Mouse (Mus musculus) forebrain, embryonic 14.5 days (tissue): ENCODE results near the gene Thsd4. TPM values are rescaled to one million over a fixed set of nuclear protein-coding genes. Genes with fewer than 3 reads are reported as not detected.

Experiments used
- ATAC-seq: fragments of 200-750 bp; cut with Nextera tagmentation; 2 replicates; pipeline ENCODE4 v1.8.0; 2017; ENCODE audit warnings: mild to moderate bottlenecking, moderate library complexity
- DNase-seq: peaks from one replicate; pipeline ENCODE4 v3.0.0-alpha.2; 2015; ENCODE audit warnings: low spot score
- H3K27ac ChIP-seq: fragments of 300-500 bp; sonication (generic); 2 replicates; pipeline ENCODE4 v1.5.1; 2014; ENCODE audit warnings: low read depth, mild to moderate bottlenecking, control low read depth, low read length, moderate library complexity
- H3K27me3 ChIP-seq: fragments of 300-500 bp; sonication (generic); replicated peaks from 2 replicates; pipeline ENCODE4 v1.6.1; 2014; ENCODE audit warnings: low read length, control low read depth, mixed read lengths; ENCODE audit not compliant: control insufficient read depth, insufficient read depth
- H3K36me3 ChIP-seq: fragments of 300-500 bp; sonication (generic); 2 replicates; pipeline ENCODE4 v1.6.1; 2014; ENCODE audit warnings: low read length, control low read depth; ENCODE audit not compliant: control insufficient read depth, insufficient read depth
- H3K4me1 ChIP-seq: fragments of 300-500 bp; sonication (generic); 2 replicates; pipeline ENCODE4 v1.6.1; 2014; ENCODE audit warnings: antibody characterized with exemption, low read length, control low read depth; ENCODE audit not compliant: control insufficient read depth, insufficient read depth
- H3K4me2 ChIP-seq: fragments of 300-500 bp; sonication (generic); 2 replicates; pipeline ENCODE4 v1.6.1; 2014; ENCODE audit warnings: mild to moderate bottlenecking, control low read depth, low read length
- H3K4me3 ChIP-seq: fragments of 300-500 bp; sonication (generic); 2 replicates; pipeline ENCODE4 v1.5.1; 2014; ENCODE audit warnings: low read depth, low read length, control low read depth
- H3K9ac ChIP-seq: fragments of 300-500 bp; sonication (generic); 2 replicates; pipeline ENCODE4 v1.6.1; 2014; ENCODE audit warnings: mild to moderate bottlenecking, low read length, control low read depth, moderate library complexity
- H3K9me3 ChIP-seq: fragments of 300-500 bp; sonication (generic); replicated peaks from 2 replicates; pipeline ENCODE4 v1.6.1; 2016; ENCODE audit warnings: low read length, control low read depth, mixed read lengths; ENCODE audit not compliant: control insufficient read depth
- WGBS: fragments of 180-500 bp; shearing (Covaris S2); extraction: QIAGEN DNeasy Blood & Tissue Kit; methylation state at CpG from one replicate; pipeline ENCODE4 v1.1.7; 2014; 5-methylcytosine and 5-hydroxymethylcytosine counted together
- polyA plus RNA-seq: library from polyadenylated mRNA; unstranded; fragments of >200 nt; fragmentation: Nextera tagmentation; extraction: Ambion mirVana; gene quantifications from 2 replicates; pipeline ENCODE4 v1.2.1, GENCODE M21; 2014

Gene Thsd4
- polyA plus RNA-seq, 1 experiment from 2014 or later, result 3.4 TPM

DNA sequence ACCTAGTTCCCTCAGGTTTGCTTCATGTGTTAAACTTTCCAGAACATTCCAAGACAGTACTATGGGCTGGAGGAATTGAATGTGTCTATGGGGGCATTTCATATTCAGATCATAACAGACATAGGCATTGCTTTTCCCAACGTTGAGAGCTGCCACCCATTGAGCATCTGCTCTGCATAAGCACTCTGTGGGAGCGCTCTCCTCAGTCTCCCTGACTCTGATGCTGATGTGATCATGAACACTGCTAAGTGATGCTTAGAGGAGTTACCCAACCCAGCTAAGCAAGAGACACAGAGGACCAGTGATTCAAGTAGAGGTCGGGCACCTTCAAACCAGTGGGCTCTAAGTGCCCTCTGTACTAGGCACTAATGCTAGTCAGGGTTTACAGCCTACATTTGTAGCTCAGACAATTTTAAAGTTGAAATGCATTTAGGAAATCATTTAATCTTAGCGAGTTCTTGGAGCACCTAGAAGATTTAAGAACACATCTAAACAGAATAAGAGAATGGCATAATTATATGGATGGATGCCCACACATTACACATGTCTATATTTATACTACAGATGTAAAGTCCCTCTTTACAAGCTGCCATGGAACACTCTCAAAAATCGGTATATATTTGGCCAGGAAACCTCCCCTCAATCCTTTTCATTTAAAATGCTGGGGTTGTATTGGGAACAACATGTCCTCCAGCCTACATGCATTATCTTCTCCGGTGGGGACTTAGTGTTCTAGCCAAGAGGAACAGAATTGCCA lies 392.4 kb downstream of the Thsd4 start:
- Histone ChIP-seq H3K36me3 (no peaks in the 10 kb centered on the region), H3K4me1 (0 out of 2 replicates have a peak, but pooled peaks cover 3% of the 10 kb centered on the region), H3K4me2 (no peak overlapping the region), H3K9ac (no peak overlapping the region), H3K27ac (no peak overlapping the region), H3K27me3 (no peaks in the 10 kb centered on the region), H3K9me3 (no peaks in the 10 kb centered on the region), H3K4me3 (no peak overlapping the region)
- DNase-seq (no peak), ATAC-seq (no peak)
- WGBS, result 76% methylated on average over 6 of the region's 6 CpGs

- WGBS, result 82% methylated on average over 5 of the region's 5 CpGs
- Histone ChIP-seq H3K4me1 (0 out of 2 replicates have a peak, but pooled peaks cover 3% of the 10 kb centered on the region), H3K27me3 (no peaks in the 10 kb centered on the region), H3K9me3 (no peaks in the 10 kb centered on the region), H3K4me3 (no peak overlapping the region), H3K4me2 (no peak overlapping the region), H3K9ac (no peak overlapping the region), H3K27ac (no peak overlapping the region), H3K36me3 (no peaks in the 10 kb centered on the region)
- ATAC-seq, result no peak
- DNase-seq, result no peak
Measured at GRCm38 (mm10) chr9:60126961-60127360, 394.9 kb downstream of the Thsd4 start.

DNA sequence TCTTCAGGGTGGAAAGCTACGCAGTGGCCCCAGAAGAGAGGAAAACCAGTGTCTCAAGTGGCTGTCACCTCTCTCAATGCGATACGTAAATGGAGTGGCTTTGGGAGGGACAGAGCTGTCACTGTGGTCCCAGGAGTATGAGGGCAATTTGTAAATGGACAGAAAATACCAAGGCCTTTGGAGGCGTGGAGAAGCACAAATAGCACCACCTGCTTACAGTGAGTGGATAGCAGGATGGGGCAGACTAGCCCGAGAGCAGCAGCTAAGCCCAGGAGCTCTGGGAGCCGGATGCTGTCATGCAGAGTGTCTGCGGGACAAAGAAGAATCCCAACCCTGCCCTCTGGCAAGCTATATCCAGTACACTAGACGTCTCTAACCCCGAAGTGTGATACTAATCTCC lies 397.7 kb downstream of the Thsd4 start:
- H3K27ac ChIP-seq, result no peak overlapping the region
- H3K36me3 ChIP-seq, result no peaks in the 10 kb centered on the region
- H3K27me3 ChIP-seq, result no peaks in the 10 kb centered on the region
- WGBS, result 77% methylated on average over 9 of the region's 9 CpGs
- H3K4me1 ChIP-seq, result 0 out of 2 replicates have a peak, but pooled peaks cover 3% of the 10 kb centered on the region
- H3K4me3 ChIP-seq, result no peak overlapping the region
- no peak for DNase-seq
- H3K9me3 ChIP-seq, result no peaks in the 10 kb centered on the region
- no peak overlapping the region for H3K4me2 ChIP-seq
- H3K9ac ChIP-seq, result no peak overlapping the region
- ATAC-seq, result no peak

DNA sequence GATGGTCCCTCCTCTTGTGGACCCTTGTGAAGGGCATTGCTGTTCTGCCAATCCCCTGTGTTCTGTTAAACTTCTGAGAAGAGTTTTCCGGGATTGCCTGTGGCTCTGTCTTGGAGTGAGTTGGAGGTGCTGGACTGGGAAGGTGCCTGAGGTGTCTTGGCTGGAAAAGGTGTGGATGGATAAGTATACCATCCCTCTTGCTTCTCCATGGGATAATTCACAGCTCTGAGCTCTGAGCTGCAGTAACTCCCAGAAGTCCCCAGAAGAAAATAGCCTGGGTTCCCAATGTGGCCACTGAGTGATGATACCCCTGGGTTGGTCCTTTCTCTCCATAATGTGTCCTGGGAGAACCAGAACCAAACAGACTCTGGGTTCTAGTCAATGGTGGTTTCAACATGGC lies 398.8 kb downstream of the Thsd4 start:
- Histone ChIP-seq H3K27ac (no peak overlapping the region), H3K4me1 (0 out of 2 replicates have a peak, but pooled peaks cover 3% of the 10 kb centered on the region), H3K9me3 (no peaks in the 10 kb centered on the region), H3K4me3 (no peak overlapping the region), H3K36me3 (no peaks in the 10 kb centered on the region), H3K27me3 (no peaks in the 10 kb centered on the region), H3K4me2 (no peak overlapping the region), H3K9ac (no peak overlapping the region)
- 85% methylated on average over 1 of the region's 1 CpGs for WGBS
- DNase-seq (no peak), ATAC-seq (no peak)

- 66% methylated on average over 7 of the region's 7 CpGs for WGBS
- DNase-seq, result no peak
- ATAC-seq, result no peak
- no peaks in the 10 kb centered on the region for H3K9me3 ChIP-seq
- H3K9ac ChIP-seq, result no peak overlapping the region
- H3K4me1 ChIP-seq, result no peaks in the 10 kb centered on the region
- no peaks in the 10 kb centered on the region for H3K27me3 ChIP-seq
- H3K4me2 ChIP-seq, result no peak overlapping the region
- H3K36me3 ChIP-seq, result no peaks in the 10 kb centered on the region
- H3K27ac ChIP-seq, result no peak overlapping the region
- H3K4me3 ChIP-seq, result no peak overlapping the region
Measured at GRCm38 (mm10) chr9:60119846-60120245, 402.0 kb downstream of the Thsd4 start.

- DNase-seq (no peak), ATAC-seq (no peak)
- H3K4me3 ChIP-seq, result no peak overlapping the region
- H3K9me3 ChIP-seq, result no peaks in the 10 kb centered on the region
- no peaks in the 10 kb centered on the region for H3K4me1 ChIP-seq
- WGBS, result 83% methylated on average over 7 of the region's 7 CpGs
- H3K9ac ChIP-seq, result no peak overlapping the region
- H3K27ac ChIP-seq, result no peak overlapping the region
- no peaks in the 10 kb centered on the region for H3K27me3 ChIP-seq
- no peak overlapping the region for H3K4me2 ChIP-seq
- H3K36me3 ChIP-seq, result no peaks in the 10 kb centered on the region
Measured at GRCm38 (mm10) chr9:60117831-60118230, 404.0 kb downstream of the Thsd4 start.

DNA sequence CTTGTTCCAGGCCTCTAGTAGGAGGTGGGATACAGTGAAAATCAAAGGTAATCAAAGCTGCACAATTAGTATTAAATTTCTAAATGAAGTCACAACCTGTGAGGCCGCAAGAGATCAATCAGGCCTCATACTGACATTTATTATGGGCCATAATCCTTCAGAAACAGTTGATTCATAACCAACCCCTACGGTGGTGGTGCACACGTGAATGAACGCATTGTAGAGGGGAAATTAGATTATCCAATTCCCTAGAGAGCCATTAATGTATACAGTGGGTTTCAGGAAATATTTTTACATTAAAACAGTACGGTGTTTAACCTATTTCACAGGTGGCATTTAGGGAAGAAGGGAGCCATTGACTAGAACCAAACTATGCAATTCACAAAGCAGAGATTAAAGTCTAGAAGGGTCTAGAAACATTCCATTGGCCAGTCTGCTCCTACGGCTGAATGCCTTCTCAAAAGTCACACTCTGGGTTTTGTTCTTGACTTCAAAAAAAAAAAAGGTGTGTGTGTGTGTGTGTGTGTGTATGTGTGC lies 406.1 kb downstream of the Thsd4 start:
- H3K36me3 ChIP-seq, result no peaks in the 10 kb centered on the region
- ATAC-seq (no peak), DNase-seq (no peak)
- no peak overlapping the region for H3K9ac ChIP-seq
- no peak overlapping the region for H3K4me2 ChIP-seq
- no peaks in the 10 kb centered on the region for H3K9me3 ChIP-seq
- WGBS, result 57% methylated on average over 6 of the region's 6 CpGs
- no peaks in the 10 kb centered on the region for H3K27me3 ChIP-seq
- no peaks in the 10 kb centered on the region for H3K4me1 ChIP-seq
- no peak overlapping the region for H3K27ac ChIP-seq
- no peak overlapping the region for H3K4me3 ChIP-seq

- H3K36me3 ChIP-seq, result no peaks in the 10 kb centered on the region
- H3K4me1 ChIP-seq, result no peaks in the 10 kb centered on the region
- no peak overlapping the region for H3K27ac ChIP-seq
- H3K27me3 ChIP-seq, result no peaks in the 10 kb centered on the region
- H3K9ac ChIP-seq, result no peak overlapping the region
- H3K4me2 ChIP-seq, result no peak overlapping the region
- 91% methylated on average over 9 of the region's 9 CpGs for WGBS
- no peak overlapping the region for H3K4me3 ChIP-seq
- DNase-seq, result no peak
- no peak for ATAC-seq
- H3K9me3 ChIP-seq, result no peaks in the 10 kb centered on the region
Measured at GRCm38 (mm10) chr9:60115306-60115705, 406.5 kb downstream of the Thsd4 start.

GRCm38 (mm10) chr9:60110200-60110599 lies 411.6 kb downstream of the Thsd4 start:
- H3K27ac ChIP-seq, result no peak overlapping the region
- ATAC-seq, result no peak
- 90% methylated on average over 5 of the region's 5 CpGs for WGBS
- H3K4me2 ChIP-seq, result no peak overlapping the region
- DNase-seq, result no peak
- no peak overlapping the region for H3K9ac ChIP-seq
- H3K36me3 ChIP-seq, result no peaks in the 10 kb centered on the region
- H3K4me3 ChIP-seq, result no peak overlapping the region
- no peaks in the 10 kb centered on the region for H3K9me3 ChIP-seq
- H3K27me3 ChIP-seq, result no peaks in the 10 kb centered on the region
- H3K4me1 ChIP-seq, result no peaks in the 10 kb centered on the region
